Comparison of ENCODE assay signal across 8 mouse cellular contexts in the genomic region with DNA sequence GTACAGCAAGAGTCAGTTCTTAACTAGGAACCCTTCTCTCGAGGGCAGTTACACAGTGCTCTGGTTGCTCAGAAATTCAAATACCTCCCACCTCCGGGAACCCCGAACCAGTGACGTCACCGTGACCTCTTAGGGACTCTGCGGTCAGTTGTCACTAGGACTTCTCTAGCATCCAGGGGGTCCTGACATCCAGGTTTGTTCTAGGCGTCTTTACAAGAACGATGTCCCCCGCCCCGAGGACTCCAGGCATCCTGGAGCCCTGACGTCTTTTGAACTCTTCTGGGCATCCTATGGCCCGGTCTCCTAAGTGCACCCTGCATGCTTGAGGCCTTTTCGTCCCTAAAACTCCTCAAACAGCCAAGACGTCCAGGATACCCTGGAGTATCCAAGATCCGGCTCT. TPM values are rescaled to one million over a fixed set of nuclear protein-coding genes. Genes with fewer than 3 reads are reported as not detected.
DNase-seq lines count a peak whose midpoint lies in the region; ATAC-seq and TF ChIP-seq lines count a peak whose summit lies in the region.

No protein-coding gene starts in this region.

- ATAC-seq in heart, embryonic 11.5 days (replicated peaks; ENCODE audit: insufficient number of reproducible peaks, low FRiP score, low TSS enrichment): peak; percentile 0
- ATAC-seq in hindbrain, embryonic 12.5 days (ENCODE audit: low FRiP score): no peak
- ATAC-seq in midbrain, embryonic 16.5 days: no peak

- no peak for DNase-seq in heart, postnatal 10 days
- peak; percentile 36 for DNase-seq in MN1 (ENCODE audit: low spot score)
- peak; percentile 75 for DNase-seq in embryo, embryonic 11 days
- peak; percentile 15 for DNase-seq in liver, adult 2 months (ENCODE audit: extremely low read depth, low read depth, low spot score)
- peak; percentile 53 for DNase-seq in yolk sac, embryonic 10.5 days (ENCODE audit: low spot score)

- TF ChIP-seq POLR2A in liver, adult 2 months (IDR thresholded peaks at IDR 0.05; ENCODE audit: extremely low read depth, insufficient read depth, low read length): no peak

- H3K36me3 ChIP-seq in heart, embryonic 11.5 days (ENCODE audit: control insufficient read depth, insufficient read depth, low read length): peaks cover 3% of the 10 kb centered on the region; the same call in 1 of the 2 replicates
- H3K36me3 ChIP-seq in hindbrain, embryonic 12.5 days: peaks cover 21% of the 10 kb centered on the region
- peaks cover 14% of the 10 kb centered on the region; the same call in 1 of the 2 replicates for H3K36me3 ChIP-seq in liver, adult 2 months (ENCODE audit: control insufficient read depth, insufficient read depth, low read length)
- H3K36me3 ChIP-seq in midbrain, embryonic 16.5 days (ENCODE audit: control insufficient read depth, insufficient read depth, low read length): peaks cover 4% of the 10 kb centered on the region; the same call in 1 of the 2 replicates

- peak overlapping the region; percentile 72 for H3K27ac ChIP-seq in heart, embryonic 11.5 days (ENCODE audit: low read depth, low read length)
- peak overlapping the region; percentile 82 for H3K27ac ChIP-seq in hindbrain, embryonic 12.5 days
- 0 out of 2 replicates have a peak overlapping the region, but pooled peaks have one; percentile 24 for H3K27ac ChIP-seq in liver, adult 2 months (replicated peaks; ENCODE audit: insufficient read depth, low read depth, low read length)
- H3K27ac ChIP-seq in midbrain, embryonic 16.5 days (ENCODE audit: low read length): peak overlapping the region; percentile 80

- no peaks in the 10 kb centered on the region for H3K9me3 ChIP-seq in heart, embryonic 11.5 days (replicated peaks; ENCODE audit: control insufficient read depth, low read length)
- H3K9me3 ChIP-seq in hindbrain, embryonic 12.5 days (replicated peaks): no peaks in the 10 kb centered on the region
- H3K9me3 ChIP-seq in midbrain, embryonic 16.5 days (replicated peaks; ENCODE audit: control insufficient read depth, low read length, poor library complexity, severe bottlenecking): 0 out of 2 replicates have a peak, but pooled peaks cover 1% of the 10 kb centered on the region

- no peaks in the 10 kb centered on the region for H3K27me3 ChIP-seq in heart, embryonic 11.5 days (ENCODE audit: control insufficient read depth, insufficient read depth, low read length)
- no peaks in the 10 kb centered on the region for H3K27me3 ChIP-seq in hindbrain, embryonic 12.5 days
- no peaks in the 10 kb centered on the region for H3K27me3 ChIP-seq in liver, adult 2 months (ENCODE audit: control insufficient read depth, insufficient read depth, low read length)
- no peaks in the 10 kb centered on the region for H3K27me3 ChIP-seq in midbrain, embryonic 16.5 days (ENCODE audit: control insufficient read depth, insufficient read depth, low read depth, low read length)

- no peaks in the 10 kb centered on the region; the same call in 1 of the 2 replicates for H3K79me2 ChIP-seq in liver, adult 2 months (ENCODE audit: control insufficient read depth, insufficient read depth, low read length)

- H3K4me2 ChIP-seq in heart, embryonic 11.5 days: peak overlapping the region; percentile 74
- H3K4me2 ChIP-seq in hindbrain, embryonic 12.5 days (replicated peaks): peak overlapping the region; percentile 94
- peak overlapping the region; percentile 70 for H3K4me2 ChIP-seq in midbrain, embryonic 16.5 days (ENCODE audit: low read length)

- TF ChIP-seq CTCF in liver, adult 2 months (IDR thresholded peaks at IDR 0.05; ENCODE audit: low read depth, low read length): no peak

- H3K4me1 ChIP-seq in heart, embryonic 11.5 days (ENCODE audit: control insufficient read depth, insufficient read depth, low read length): peaks cover 5% of the 10 kb centered on the region
- peaks cover 13% of the 10 kb centered on the region for H3K4me1 ChIP-seq in hindbrain, embryonic 12.5 days
- peaks cover 4% of the 10 kb centered on the region; the same call in 1 of the 2 replicates for H3K4me1 ChIP-seq in liver, adult 2 months (ENCODE audit: control insufficient read depth, insufficient read depth, low read length)
- H3K4me1 ChIP-seq in midbrain, embryonic 16.5 days (ENCODE audit: control insufficient read depth, insufficient read depth, low read length): peaks cover 13% of the 10 kb centered on the region

- peak overlapping the region; percentile 81 for H3K4me3 ChIP-seq in heart, embryonic 11.5 days (ENCODE audit: low read depth, low read length)
- peak overlapping the region; percentile 87 for H3K4me3 ChIP-seq in hindbrain, embryonic 12.5 days
- peak overlapping the region; percentile 78 for H3K4me3 ChIP-seq in liver, adult 2 months (ENCODE audit: insufficient read depth, low read depth, low read length)
- H3K4me3 ChIP-seq in midbrain, embryonic 16.5 days (ENCODE audit: low read depth, low read length): peak overlapping the region; percentile 67

- under 1% methylated on average over 15 of the region's 15 CpGs for WGBS in heart, embryonic 11.5 days (ENCODE audit: insufficient replicate concordance)
- WGBS in hindbrain, embryonic 12.5 days: under 1% methylated on average over 15 of the region's 15 CpGs
- WGBS in liver, adult 2 months: under 1% methylated on average over 15 of the region's 15 CpGs
- 0% methylated on average over 15 of the region's 15 CpGs for WGBS in midbrain, embryonic 16.5 days

- intact Hi-C loops in heart, postnatal 10 days (cut with DNase I): loop anchor here (2.0 to 5.0 kb wide), 2 partner anchors 37 to 175 kb away; a partner anchor contains a TSS

- peak overlapping the region; percentile 87 for H3K9ac ChIP-seq in heart, embryonic 11.5 days (ENCODE audit: low read depth, low read length)
- peak overlapping the region; percentile 88 for H3K9ac ChIP-seq in hindbrain, embryonic 12.5 days
- H3K9ac ChIP-seq in liver, adult 2 months (ENCODE audit: low read depth, low read length): peak overlapping the region; percentile 75
- peak overlapping the region; percentile 85 for H3K9ac ChIP-seq in midbrain, embryonic 16.5 days (ENCODE audit: low read depth, low read length)

RNA-seq across cellular contexts. Expression of a gene that starts 0.5 kb away (rescaled TPM):
- polyA plus RNA-seq in heart, embryonic 11.5 days (2014; fragmentation: Nextera tagmentation; extraction: Ambion mirVana): 4.4 and 5.5 TPM in 2 replicates
- total RNA-seq in heart, postnatal 10 days (2021): 1 to 10 TPM; 2.1 to 2.2 TPM
- polyA plus RNA-seq in hindbrain, embryonic 12.5 days (2016; fragmentation: Nextera tagmentation; extraction: Ambion mirVana): 10.4 and 10.9 TPM in 2 replicates
- total RNA-seq in liver, adult 2 months (2014; rRNA removed): 1.1 and 1.3 TPM in 2 replicates
- 0.45 and 0.61 TPM in 2 replicates for polyA plus RNA-seq in liver, adult 2 months (2012; rRNA removed)
- 8.1 and 8.7 TPM in 2 replicates for polyA plus RNA-seq in midbrain, embryonic 16.5 days (2015; fragmentation: Nextera tagmentation; extraction: Ambion mirVana)

RNA-seq across cellular contexts. Expression of a gene that starts 0.5 kb away (rescaled TPM):
- 87.9 and 94.9 TPM in 2 replicates for polyA plus RNA-seq in heart, embryonic 11.5 days (2014; fragmentation: Nextera tagmentation; extraction: Ambion mirVana)
- 10 to 100 TPM; 33.4 to 35.3 TPM for total RNA-seq in heart, postnatal 10 days (2021)
- polyA plus RNA-seq in hindbrain, embryonic 12.5 days (2016; fragmentation: Nextera tagmentation; extraction: Ambion mirVana): 79.3 and 83.0 TPM in 2 replicates
- 14.9 and 17.4 TPM in 2 replicates for total RNA-seq in liver, adult 2 months (2014; rRNA removed)
- polyA plus RNA-seq in liver, adult 2 months (2012; rRNA removed): 9.5 and 12.3 TPM in 2 replicates
- 63.4 and 66.0 TPM in 2 replicates for polyA plus RNA-seq in midbrain, embryonic 16.5 days (2015; fragmentation: Nextera tagmentation; extraction: Ambion mirVana)

RNA-seq across cellular contexts. Expression of a gene that starts 0.8 kb away (rescaled TPM):
- 0.34 and 0.80 TPM in 2 replicates for polyA plus RNA-seq in heart, embryonic 11.5 days (2014; fragmentation: Nextera tagmentation; extraction: Ambion mirVana)
- total RNA-seq in heart, postnatal 10 days (2021): 1 to 10 TPM; 6.7 to 9.9 TPM
- 0.14 and 0.28 TPM in 2 replicates for polyA plus RNA-seq in hindbrain, embryonic 12.5 days (2016; fragmentation: Nextera tagmentation; extraction: Ambion mirVana)
- 0.46 and 0.47 TPM in 2 replicates for total RNA-seq in liver, adult 2 months (2014; rRNA removed)
- 0.20 TPM in 1 of 2 replicates, not detected in the other for polyA plus RNA-seq in liver, adult 2 months (2012; rRNA removed)
- 0.23 and 0.37 TPM in 2 replicates for polyA plus RNA-seq in midbrain, embryonic 16.5 days (2015; fragmentation: Nextera tagmentation; extraction: Ambion mirVana)

RNA-seq across cellular contexts. Expression of a gene that starts 37.2 kb away (rescaled TPM):
- polyA plus RNA-seq in heart, embryonic 11.5 days (2014; fragmentation: Nextera tagmentation; extraction: Ambion mirVana): 12.1 and 13.9 TPM in 2 replicates
- total RNA-seq in heart, postnatal 10 days (2021): 1 to 10 TPM; 1.7 to 1.8 TPM
- 24.2 and 26.9 TPM in 2 replicates for polyA plus RNA-seq in hindbrain, embryonic 12.5 days (2016; fragmentation: Nextera tagmentation; extraction: Ambion mirVana)
- total RNA-seq in liver, adult 2 months (2014; rRNA removed): 0.27 and 0.46 TPM in 2 replicates
- polyA plus RNA-seq in liver, adult 2 months (2012; rRNA removed): 0.12 and 0.13 TPM in 2 replicates
- 6.0 and 6.5 TPM in 2 replicates for polyA plus RNA-seq in midbrain, embryonic 16.5 days (2015; fragmentation: Nextera tagmentation; extraction: Ambion mirVana)

RNA-seq across cellular contexts. Expression of a gene that starts 58.2 kb away (rescaled TPM):
- 34.6 and 38.2 TPM in 2 replicates for polyA plus RNA-seq in heart, embryonic 11.5 days (2014; fragmentation: Nextera tagmentation; extraction: Ambion mirVana)
- 10 to 100 TPM; 20.7 to 23.9 TPM for total RNA-seq in heart, postnatal 10 days (2021)
- polyA plus RNA-seq in hindbrain, embryonic 12.5 days (2016; fragmentation: Nextera tagmentation; extraction: Ambion mirVana): 48.4 and 57.1 TPM in 2 replicates
- total RNA-seq in liver, adult 2 months (2014; rRNA removed): 50.6 and 68.6 TPM in 2 replicates
- 13.7 and 18.3 TPM in 2 replicates for polyA plus RNA-seq in liver, adult 2 months (2012; rRNA removed)
- polyA plus RNA-seq in midbrain, embryonic 16.5 days (2015; fragmentation: Nextera tagmentation; extraction: Ambion mirVana): 27.9 and 32.1 TPM in 2 replicates

Comparison
In these comparisons a context has a peak if more than half of its experiments do, and no peak if none do; other contexts are left out.
1. H3K27ac ChIP-seq: peak in every context shown above with its lines; median percentile 82 in hindbrain, embryonic 12.5 days; 80 in midbrain, embryonic 16.5 days; 72 in heart, embryonic 11.5 days; 24 in liver, adult 2 months.
2. DNase-seq: peak in MN1 (single experiment), embryo, embryonic 11 days (single experiment), liver, adult 2 months (single experiment) and yolk sac, embryonic 10.5 days (single experiment); none in heart, postnatal 10 days (0 of 2).
3. Peak in every context shown above with its lines, with median percentiles within 50 percentile points of each other: H3K4me2 ChIP-seq, H3K4me3 ChIP-seq and H3K9ac ChIP-seq.